Mouse (Mus musculus) CH12.LX (cell line): ENCODE results near the gene Mpo. TPM values are rescaled to one million over a fixed set of nuclear protein-coding genes. Genes with fewer than 3 reads are reported as not detected.

Source experiments
- DNase-seq: peaks from one replicate; pipeline ENCODE4 v3.0.0-alpha.2; 2013; ENCODE audit errors: extremely low read depth
- H3K27ac ChIP-seq: 2 replicates; pipeline ENCODE4 v1.5.1; 2012; ENCODE audit warnings: low read depth, mild to moderate bottlenecking, control low read depth, moderate library complexity; ENCODE audit not compliant: insufficient read depth
- H3K27me3 ChIP-seq: replicated peaks from 2 replicates; pipeline ENCODE3; 2012; ENCODE audit warnings: inconsistent platforms
- H3K36me3 ChIP-seq, 2 experiments: replicated peaks in 1 of 2; 2 replicates each; pipeline versions ENCODE3 to v1.6.1; 2012; ENCODE audit warnings: inconsistent platforms in 1 of 2, low read length in 1 of 2, mild to moderate bottlenecking in 1 of 2, mixed read lengths in 1 of 2, moderate library complexity in 1 of 2; ENCODE audit not compliant: control insufficient read depth in 1 of 2, insufficient read depth in 1 of 2
- H3K4me1 ChIP-seq, 2 experiments: 2 replicates each; pipeline ENCODE4 v1.6.1; 2012; ENCODE audit warnings: inconsistent platforms in 1 of 2, moderate library complexity in 1 of 2; ENCODE audit not compliant: insufficient read depth in 2 of 2, control insufficient read depth in 1 of 2
- H3K4me2 ChIP-seq: 2 replicates; pipeline ENCODE4 v1.6.1; 2012; ENCODE audit warnings: low read depth, mild to moderate bottlenecking, control low read depth; ENCODE audit not compliant: poor library complexity, insufficient read depth, severe bottlenecking
- H3K4me3 ChIP-seq, 3 experiments: fragments of 150-350 bp in 1 of 3; sonication (generic) in 1 of 3; replicated peaks in 1 of 3; 2 replicates each; pipeline versions ENCODE3 to v1.5.1; 2011 to 2012; ENCODE audit warnings: low read depth in 2 of 3, low read length in 2 of 3, mild to moderate bottlenecking in 2 of 3, moderate library complexity in 2 of 3, control low read depth in 1 of 3, improper control_type of control experiment in 1 of 3, inconsistent platforms in 1 of 3, mixed read lengths in 1 of 3; ENCODE audit not compliant: poor library complexity in 1 of 3
- H3K79me2 ChIP-seq: replicated peaks from 2 replicates; pipeline ENCODE4 v1.6.1; 2012; ENCODE audit warnings: mild to moderate bottlenecking, moderate library complexity; ENCODE audit not compliant: control insufficient read depth, poor library complexity, insufficient read depth, severe bottlenecking; ENCODE audit errors: extremely low read depth
- H3K9ac ChIP-seq: 2 replicates; pipeline ENCODE4 v1.6.1; 2012; ENCODE audit warnings: low read depth, mild to moderate bottlenecking, control low read depth, moderate library complexity; ENCODE audit not compliant: insufficient read depth
- H3K9me3 ChIP-seq: replicated peaks from 2 replicates; pipeline ENCODE3; 2012; ENCODE audit warnings: low read length, inconsistent platforms, mixed read lengths
- BHLHE40 ChIP-seq: IDR thresholded peaks from 2 replicates; pipeline ENCODE4 v1.6.1; 2011; ENCODE audit warnings: mild to moderate bottlenecking, low read depth, low read length, improper control_type of control experiment
- CHD1 ChIP-seq: IDR thresholded peaks from 2 replicates; pipeline ENCODE4 v1.6.1; 2012; ENCODE audit warnings: low read depth, low read length, improper control_type of control experiment, inconsistent platforms
- CHD2 ChIP-seq: IDR thresholded peaks from 2 replicates; pipeline ENCODE4 v1.6.1; 2011; ENCODE audit warnings: low read length, improper control_type of control experiment
- CTCF ChIP-seq, 2 experiments: IDR thresholded peaks in 1 of 2; conservative IDR thresholded peaks in 1 of 2; 2 replicates each; pipeline ENCODE4 v1.5.1; 2011 to 2012; ENCODE audit warnings: low read depth in 2 of 2, low read length in 2 of 2, improper control_type of control experiment in 1 of 2, inconsistent platforms in 1 of 2, mild to moderate bottlenecking in 1 of 2, moderate library complexity in 1 of 2
- E2F4 ChIP-seq: IDR thresholded peaks from 2 replicates; pipeline ENCODE4 v1.6.1; 2011; ENCODE audit warnings: low read depth, low read length, improper control_type of control experiment; ENCODE audit not compliant: insufficient replicate concordance
- ELF1 ChIP-seq: IDR thresholded peaks from 2 replicates; pipeline ENCODE4 v1.6.1; 2014; ENCODE audit warnings: low read depth, mild to moderate bottlenecking, inconsistent platforms, low read length, improper control_type of control experiment
- EP300 ChIP-seq: IDR thresholded peaks from 2 replicates; pipeline ENCODE4 v1.6.1; 2011; ENCODE audit warnings: low read length, improper control_type of control experiment
- GABPA ChIP-seq: IDR thresholded peaks from 2 replicates; pipeline ENCODE4 v1.6.1; 2012; ENCODE audit warnings: low read depth, low read length, improper control_type of control experiment, inconsistent platforms; ENCODE audit not compliant: insufficient replicate concordance
- HCFC1 ChIP-seq: IDR thresholded peaks from 2 replicates; pipeline ENCODE4 v1.6.1; 2012; ENCODE audit warnings: low read depth, mild to moderate bottlenecking, inconsistent platforms, low read length, improper control_type of control experiment
- IRF4 ChIP-seq: IDR thresholded peaks from 2 replicates; pipeline ENCODE4 v1.6.1; 2014; ENCODE audit warnings: low read depth, mild to moderate bottlenecking, inconsistent platforms, low read length, improper control_type of control experiment
- JUND ChIP-seq: conservative IDR thresholded peaks from 2 replicates; pipeline ENCODE4 v1.6.1; 2011; ENCODE audit warnings: low read depth, low read length, improper control_type of control experiment
- KAT2A ChIP-seq: IDR thresholded peaks from 2 replicates; pipeline ENCODE4 v1.6.1; 2012; ENCODE audit warnings: low read length, improper control_type of control experiment, inconsistent platforms; ENCODE audit not compliant: insufficient replicate concordance
- MAX ChIP-seq: IDR thresholded peaks from 2 replicates; pipeline ENCODE4 v1.6.1; 2011; ENCODE audit warnings: low read length, improper control_type of control experiment
- MAZ ChIP-seq: IDR thresholded peaks from 2 replicates; pipeline ENCODE4 v1.6.1; 2012; ENCODE audit warnings: low read depth, mild to moderate bottlenecking, inconsistent platforms, low read length, improper control_type of control experiment, moderate library complexity
- MEF2A ChIP-seq: IDR thresholded peaks from 2 replicates; pipeline ENCODE4 v1.6.1; 2014; ENCODE audit warnings: low read depth, mild to moderate bottlenecking, inconsistent platforms, low read length, improper control_type of control experiment, borderline replicate concordance
- MXI1 ChIP-seq: IDR thresholded peaks from 2 replicates; pipeline ENCODE4 v1.6.1; 2011; ENCODE audit warnings: mild to moderate bottlenecking, low read depth, low read length, improper control_type of control experiment
- NRF1 ChIP-seq: IDR thresholded peaks from 2 replicates; pipeline ENCODE4 v1.6.1; 2014; ENCODE audit warnings: low read depth, mild to moderate bottlenecking, inconsistent platforms, low read length, improper control_type of control experiment, moderate library complexity
- PAX5 ChIP-seq: IDR thresholded peaks from 2 replicates; pipeline ENCODE4 v1.6.1; 2012; ENCODE audit warnings: low read length, inconsistent platforms, mixed read lengths
- POLR2A ChIP-seq: IDR thresholded peaks from 2 replicates; pipeline ENCODE4 v1.6.1; 2011; ENCODE audit warnings: low read depth, mild to moderate bottlenecking, improper control_type of control experiment, low read length
- POLR2AphosphoS2 ChIP-seq: IDR thresholded peaks from 2 replicates; pipeline ENCODE4 v1.6.1; 2011; ENCODE audit warnings: low read depth, low read length, improper control_type of control experiment
- RAD21 ChIP-seq: IDR thresholded peaks from 2 replicates; pipeline ENCODE4 v1.6.1; 2011; ENCODE audit warnings: low read depth, mild to moderate bottlenecking, low read length, improper control_type of control experiment, moderate library complexity
- SIN3A ChIP-seq: IDR thresholded peaks from 2 replicates; pipeline ENCODE4 v1.6.1; 2012; ENCODE audit warnings: low read length, improper control_type of control experiment, inconsistent platforms
- SMC3 ChIP-seq: IDR thresholded peaks from 2 replicates; pipeline ENCODE4 v1.6.1; 2011; ENCODE audit warnings: low read depth, low read length, improper control_type of control experiment
- TBP ChIP-seq: conservative IDR thresholded peaks from 2 replicates; pipeline ENCODE4 v1.6.1; 2011; ENCODE audit warnings: low read depth, low read length, improper control_type of control experiment
- TCF12 ChIP-seq: IDR thresholded peaks from 2 replicates; pipeline ENCODE4 v1.6.1; 2014; ENCODE audit warnings: low read depth, mild to moderate bottlenecking, inconsistent platforms, low read length, improper control_type of control experiment
- UBTF ChIP-seq: IDR thresholded peaks from 2 replicates; pipeline ENCODE4 v1.6.1; 2012; ENCODE audit warnings: low read depth, mild to moderate bottlenecking, inconsistent platforms, low read length, improper control_type of control experiment, moderate library complexity
- USF1 ChIP-seq: IDR thresholded peaks from 2 replicates; pipeline ENCODE4 v1.6.1; 2014; ENCODE audit warnings: low read depth, mild to moderate bottlenecking, inconsistent platforms, low read length, improper control_type of control experiment
- USF2 ChIP-seq: conservative IDR thresholded peaks from 2 replicates; pipeline ENCODE4 v1.6.1; 2011; ENCODE audit warnings: low read depth, low read length, improper control_type of control experiment
- ZC3H11A ChIP-seq: IDR thresholded peaks from 2 replicates; pipeline ENCODE4 v1.6.1; 2012; ENCODE audit warnings: low read depth, mild to moderate bottlenecking, inconsistent platforms, low read length, improper control_type of control experiment
- ZKSCAN1 ChIP-seq: IDR thresholded peaks from 2 replicates; pipeline ENCODE4 v1.6.1; 2012; ENCODE audit warnings: low read depth, inconsistent platforms, low read length, improper control_type of control experiment, borderline replicate concordance
- ZMIZ1 ChIP-seq: IDR thresholded peaks from 2 replicates; pipeline ENCODE4 v1.6.1; 2012; ENCODE audit warnings: low read depth, mild to moderate bottlenecking, inconsistent platforms, low read length, improper control_type of control experiment
- ZNF384 ChIP-seq: IDR thresholded peaks from 2 replicates; pipeline ENCODE4 v1.6.1; 2012; ENCODE audit warnings: low read depth, low read length, improper control_type of control experiment, inconsistent platforms
- dilution Hi-C: fragments of 300-500 bp; cut with MboI; formaldehyde crosslinking; loops from 2 replicates; pipeline ENCODE4 v1.14.3; 2020; ENCODE audit warnings: low sequenced_read_pairs; ENCODE audit not compliant: extremely low pct_unique_long_range_greater_than_20kb, extremely low pct_ligation_motif_present
- in situ Hi-C: fragments of 300-500 bp; cut with MboI; formaldehyde crosslinking; loops from 3 replicates; pipeline ENCODE4 v1.14.3; 2019; ENCODE audit warnings: low sequenced_read_pairs, low pct_ligation_motif_present, low pct_unique_long_range_greater_than_20kb, mixed read lengths
- polyA plus RNA-seq: library from polyadenylated mRNA; unstranded; fragments of >175 nt; gene quantifications from 2 replicates; pipeline ENCODE4 v1.2.1, GENCODE M21; 2012; ENCODE audit warnings: low read depth; ENCODE audit not compliant: insufficient read length
- total RNA-seq, 2 experiments: library from RNA; depleted of rRNA; stranded (reverse); fragments of 300-350 nt in 1 of 2; fragments of >200 nt in 1 of 2; gene quantifications; 2 replicates each; pipeline ENCODE4 v1.2.3; 2012 to 2014

Gene Mpo
- total and polyA plus RNA-seq, 3 experiments, result not detected

DNA sequence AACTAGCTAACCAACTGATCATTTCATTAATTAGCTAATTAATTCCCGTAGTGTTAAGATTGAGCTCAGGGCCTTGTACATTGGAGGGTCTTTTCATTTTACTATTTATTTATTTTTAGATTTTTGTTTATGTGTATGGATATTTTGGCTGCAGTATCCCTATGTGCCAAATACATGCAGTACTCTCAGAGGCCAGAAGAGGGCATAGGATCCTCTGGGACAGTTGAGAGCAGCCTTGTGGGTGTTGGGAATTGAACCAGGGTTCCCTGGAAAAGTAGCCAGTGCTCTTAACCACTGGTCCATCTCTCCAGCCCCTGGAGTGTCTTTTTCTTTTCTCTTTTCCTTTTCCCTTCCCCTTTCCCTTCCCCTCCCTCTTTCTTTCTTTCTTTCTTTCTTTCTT lies 12.1 kb downstream of the Mpo start:
- peak; percentile 55 for DNase-seq
- no peaks in the 10 kb centered on the region for H3K9me3 ChIP-seq
- H3K27me3 ChIP-seq, result peaks cover 14% of the 10 kb centered on the region
- no peaks in the 10 kb centered on the region for H3K79me2 ChIP-seq
- H3K9ac ChIP-seq, result no peak overlapping the region
- dilution Hi-C loops, result no loop called here
- in situ Hi-C loops, result no loop called here
- TF ChIP-seq HCFC1 (0 out of 2 replicates have a peak, but pooled peaks have one; percentile 14), E2F4 (no peak), NRF1 (no peak), KAT2A (no peak), USF1 (no peak), RAD21 (peak; percentile 63), CTCF (conservative IDR thresholded peaks at IDR 0.05 in 1 of 2, IDR thresholded peaks at IDR 0.05 in 1 of 2; ENCODE audit: low read depth in 2 of 2, low read length in 2 of 2) (peak; percentile 68 to 74), SMC3 (peak; percentile 64), POLR2A (no peak), UBTF (no peak), MAZ (peak; percentile 28; the same call in 1 of the 2 replicates)
- no peak overlapping the region for H3K4me3 ChIP-seq
- H3K27ac ChIP-seq, result no peak overlapping the region
- H3K4me1 ChIP-seq, result peaks cover 16 to 25% of the 10 kb centered on the region in 2 experiments
- no peak overlapping the region for H3K4me2 ChIP-seq
- no peaks in the 10 kb centered on the region for H3K36me3 ChIP-seq

DNA sequence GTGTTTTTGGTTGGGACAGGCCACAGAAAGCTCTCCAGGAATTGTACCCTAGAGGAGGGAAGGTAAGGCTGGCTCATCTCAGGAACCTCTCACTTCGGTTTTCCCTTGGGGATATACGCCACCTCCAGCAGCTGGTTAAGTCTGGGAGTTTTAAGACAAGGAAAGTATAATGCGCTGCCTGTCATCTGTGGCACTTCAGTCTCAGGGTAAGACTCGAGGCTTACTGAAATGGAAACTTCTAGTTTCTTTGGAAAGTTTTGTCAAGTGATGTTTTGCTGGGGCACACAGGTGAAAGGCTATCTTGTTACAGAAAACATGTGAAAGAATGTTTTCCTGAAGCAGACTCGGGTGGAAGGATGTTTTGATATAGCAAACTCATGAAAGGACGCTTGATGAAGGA lies 14.1 kb downstream of the Mpo start:
- dilution Hi-C loops, result no loop called here
- H3K27me3 ChIP-seq, result peaks cover 2% of the 10 kb centered on the region
- no peak for TF ChIP-seq ZC3H11A
- TF ChIP-seq CHD1, result no peak
- no peak for TF ChIP-seq TBP
- no peak for TF ChIP-seq POLR2AphosphoS2
- no peak for TF ChIP-seq HCFC1
- no peak for TF ChIP-seq ZKSCAN1
- TF ChIP-seq ZMIZ1, result no peak
- 0 out of 2 replicates have a peak, but pooled peaks have one; percentile 37 for TF ChIP-seq KAT2A
- no peak for TF ChIP-seq ELF1
- TF ChIP-seq GABPA, result no peak
- no peak for TF ChIP-seq BHLHE40
- no peak for TF ChIP-seq MXI1
- no peak for TF ChIP-seq MEF2A
- TF ChIP-seq PAX5, result no peak
- 0 out of 2 replicates have a peak, but pooled peaks have one; percentile 20 for TF ChIP-seq JUND
- TF ChIP-seq POLR2A, result no peak
- 0 out of 2 replicates have a peak, but pooled peaks have one; percentile 53 for TF ChIP-seq SIN3A
- no peak for TF ChIP-seq ZNF384
- TF ChIP-seq RAD21, result no peak
- TF ChIP-seq IRF4, result peak; percentile 59
- no peak for TF ChIP-seq NRF1
- no peak for TF ChIP-seq TCF12
- TF ChIP-seq EP300, result peak; percentile 85
- no peak for TF ChIP-seq E2F4
- no peak for TF ChIP-seq UBTF
- TF ChIP-seq USF2, result no peak
- peak; percentile 25; the same call in 1 of the 2 replicates for TF ChIP-seq MAX
- TF ChIP-seq CHD2, result no peak
- TF ChIP-seq USF1, result no peak

More for the DNA sequence above, 14.1 kb downstream of the Mpo start:
- H3K27ac ChIP-seq, result no peak overlapping the region
- no peak overlapping the region for H3K4me2 ChIP-seq
- no peaks in the 10 kb centered on the region for H3K36me3 ChIP-seq
- peak; percentile 16 for DNase-seq
- no peaks in the 10 kb centered on the region for H3K79me2 ChIP-seq
- no peak overlapping the region for H3K4me3 ChIP-seq
- in situ Hi-C loops, result no loop called here
- peaks cover 4 to 19% of the 10 kb centered on the region in 2 experiments for H3K4me1 ChIP-seq
- H3K9me3 ChIP-seq, result no peaks in the 10 kb centered on the region
- no peak overlapping the region for H3K9ac ChIP-seq
